Mouse (Mus musculus): ENCODE results near the gene Cbfb. TPM values are rescaled to one million over a fixed set of nuclear protein-coding genes. Genes with fewer than 3 reads are reported as not detected.
"Not testable (repeated sequence)": the region's sequence is repeated elsewhere in the genome, so short reads cannot be mapped to it uniquely, and the experiment has no call there.

Cbfb gene
- polyA plus RNA-seq, 1 experiment from 2014 or later: 46.7 TPM

GRCm38 (mm10) chr8:105164272-105164902 lies 6.1 kb upstream of the Cbfb start:
- no peak overlapping the region for H3K4me3 ChIP-seq
- 39% methylated on average over 6 of the region's 6 CpGs for WGBS
- no peaks in the 10 kb centered on the region for H3K36me3 ChIP-seq
- no peaks in the 10 kb centered on the region for H3K27me3 ChIP-seq (ENCODE audit: low read depth, poor library complexity, severe bottlenecking)
- no peaks in the 10 kb centered on the region for H3K9me3 ChIP-seq (replicated peaks)
- H3K4me1 ChIP-seq: peaks cover 11% of the 10 kb centered on the region
- no peak overlapping the region for H3K27ac ChIP-seq (replicated peaks)
- DNase-seq (ENCODE audit: low spot score): no peak

DNA sequence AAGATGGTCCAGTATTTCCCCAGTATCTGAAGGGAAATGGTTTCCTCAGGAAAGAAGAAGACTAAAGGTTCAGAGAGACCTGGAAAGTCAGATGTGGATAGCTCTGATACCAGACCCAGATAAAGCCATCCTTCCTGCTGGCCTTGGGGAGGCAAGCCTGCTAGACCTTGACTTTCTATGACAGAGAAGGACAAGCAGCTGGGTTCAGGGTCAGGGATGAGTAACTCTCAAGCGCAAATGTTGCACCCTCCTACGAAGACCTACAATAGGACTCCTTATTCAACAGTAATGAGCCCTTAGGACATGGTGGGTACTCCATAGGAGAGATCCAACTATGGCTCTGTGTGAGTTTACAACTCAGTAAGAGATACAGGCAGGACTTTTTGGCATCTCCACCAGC lies 5.3 kb upstream of the Cbfb start:
- Histone ChIP-seq H3K9me3 (replicated peaks) (no peaks in the 10 kb centered on the region), H3K4me1 (peaks cover 19% of the 10 kb centered on the region), H3K4me3 (no peak overlapping the region), H3K36me3 (no peaks in the 10 kb centered on the region), H3K27me3 (ENCODE audit: low read depth, poor library complexity, severe bottlenecking) (no peaks in the 10 kb centered on the region), H3K27ac (replicated peaks) (no peak overlapping the region)
- WGBS: 91% methylated on average over 2 of the region's 2 CpGs
- DNase-seq (ENCODE audit: low spot score): no peak

GRCm38 (mm10) chr8:105167116-105167515 lies 3.4 kb upstream of the Cbfb start:
- WGBS: 76% methylated on average over 2 of the region's 2 CpGs
- DNase-seq (ENCODE audit: low spot score): no peak
- Histone ChIP-seq H3K4me1 (peaks cover 23% of the 10 kb centered on the region), H3K27me3 (ENCODE audit: low read depth, poor library complexity, severe bottlenecking) (no peaks in the 10 kb centered on the region), H3K27ac (replicated peaks) (no peak overlapping the region), H3K36me3 (no peaks in the 10 kb centered on the region), H3K9me3 (replicated peaks) (no peaks in the 10 kb centered on the region), H3K4me3 (no peak overlapping the region)

DNA sequence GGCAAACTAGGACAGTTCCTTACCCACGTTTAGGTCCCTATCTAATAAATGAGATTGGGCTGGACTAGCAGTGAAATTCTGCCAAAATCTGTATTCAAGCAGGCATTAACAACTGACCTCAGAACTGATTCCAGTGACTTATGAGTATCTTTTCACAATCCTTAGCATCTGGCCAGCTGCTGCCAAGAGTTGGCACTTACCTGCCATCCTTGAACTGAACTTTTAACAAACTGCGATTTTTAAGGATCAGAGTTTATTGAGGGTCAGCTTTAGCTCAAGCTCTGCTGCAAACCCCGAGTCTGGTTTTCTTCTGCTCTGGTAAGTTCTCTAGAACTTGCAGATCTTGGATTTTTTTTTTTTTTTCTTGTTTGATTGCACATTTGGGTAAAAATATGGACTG lies 892 bp upstream of the Cbfb start:
- Histone ChIP-seq H3K27ac (replicated peaks) (peak overlapping the region; percentile 97; the same call in 1 of the 2 replicates), H3K4me1 (peaks cover 35% of the 10 kb centered on the region), H3K4me3 (peak overlapping the region; percentile 86; the same call in 1 of the 2 replicates), H3K36me3 (peaks cover 9% of the 10 kb centered on the region), H3K9me3 (replicated peaks) (no peaks in the 10 kb centered on the region), H3K27me3 (ENCODE audit: low read depth, poor library complexity, severe bottlenecking) (no peaks in the 10 kb centered on the region)
- WGBS: 56% methylated on average over 3 of the region's 3 CpGs
- no peak for DNase-seq (ENCODE audit: low spot score)

GRCm38 (mm10) chr8:105170041-105170380 lies 463 bp upstream of the Cbfb start:
- WGBS: 5% methylated on average over 5 of the region's 5 CpGs
- H3K27ac ChIP-seq (replicated peaks): peak overlapping the region; percentile 97
- no peaks in the 10 kb centered on the region for H3K9me3 ChIP-seq (replicated peaks)
- peaks cover 14% of the 10 kb centered on the region for H3K36me3 ChIP-seq
- no peak for DNase-seq (ENCODE audit: low spot score)
- H3K27me3 ChIP-seq (ENCODE audit: low read depth, poor library complexity, severe bottlenecking): no peaks in the 10 kb centered on the region
- H3K4me1 ChIP-seq: peaks cover 31% of the 10 kb centered on the region
- H3K4me3 ChIP-seq: peak overlapping the region; percentile 86

- peak; percentile 76 for DNase-seq (ENCODE audit: low spot score)
- Histone ChIP-seq H3K27ac (replicated peaks) (peak overlapping the region; percentile 97), H3K4me3 (peak overlapping the region; percentile 86), H3K36me3 (peaks cover 24% of the 10 kb centered on the region), H3K4me1 (peaks cover 31% of the 10 kb centered on the region), H3K9me3 (replicated peaks) (no peaks in the 10 kb centered on the region), H3K27me3 (ENCODE audit: low read depth, poor library complexity, severe bottlenecking) (no peaks in the 10 kb centered on the region)
- WGBS: under 1% methylated on average over 92 of the region's 92 CpGs
Measured at GRCm38 (mm10) chr8:105171116-105172002, 885 bp downstream of the Cbfb start.

- 43% methylated on average over 6 of the region's 6 CpGs for WGBS
- H3K4me1 ChIP-seq: peaks cover 31% of the 10 kb centered on the region
- H3K27me3 ChIP-seq (ENCODE audit: low read depth, poor library complexity, severe bottlenecking): no peaks in the 10 kb centered on the region
- DNase-seq (ENCODE audit: low spot score): no peak
- H3K9me3 ChIP-seq (replicated peaks): no peaks in the 10 kb centered on the region
- peak overlapping the region; percentile 86 for H3K4me3 ChIP-seq
- H3K36me3 ChIP-seq: peaks cover 31% of the 10 kb centered on the region
- peak overlapping the region; percentile 97 for H3K27ac ChIP-seq (replicated peaks)
Measured at GRCm38 (mm10) chr8:105172003-105172362, 1.5 kb downstream of the Cbfb start.

- DNase-seq (ENCODE audit: low spot score); H3K27me3 ChIP-seq (ENCODE audit: low read depth, poor library complexity, severe bottlenecking); H3K27ac ChIP-seq (replicated peaks); H3K9me3 ChIP-seq (replicated peaks); H3K4me3 ChIP-seq: not testable (repeated sequence)
- H3K36me3 ChIP-seq: peaks cover 57% of the 10 kb centered on the region
- 95% methylated on average over 3 of the region's 3 CpGs for WGBS
- peaks cover 22% of the 10 kb centered on the region for H3K4me1 ChIP-seq
Measured at GRCm38 (mm10) chr8:105175287-105175686, 4.8 kb downstream of the Cbfb start.

DNA sequence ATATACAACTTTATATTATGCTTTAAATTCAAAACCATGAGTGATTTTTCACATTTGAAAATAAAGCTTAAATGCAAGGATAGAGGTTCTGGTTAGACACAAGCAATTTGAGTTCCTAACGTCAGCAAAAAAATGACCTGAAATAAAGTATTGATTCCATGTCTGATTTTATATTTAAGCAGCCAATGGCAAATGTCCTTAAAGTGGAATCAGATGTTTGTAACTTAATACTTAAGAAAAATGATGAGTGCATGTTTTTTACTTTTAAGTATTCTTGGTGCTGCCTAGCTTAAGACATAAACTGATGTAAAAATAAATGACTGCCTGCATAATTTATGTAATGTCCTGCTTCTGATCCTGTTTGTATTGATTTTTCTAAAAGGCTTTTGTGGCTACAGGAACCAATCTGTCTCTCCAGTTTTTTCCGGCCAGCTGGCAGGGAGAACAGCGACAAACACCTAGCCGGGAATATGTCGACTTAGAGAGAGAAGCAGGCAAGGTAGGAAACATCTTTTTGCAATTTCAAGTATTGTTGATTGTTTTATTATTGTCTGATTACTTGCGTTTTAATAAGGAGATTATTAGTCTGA lies 7.8 kb downstream of the Cbfb start:
- Histone ChIP-seq H3K4me3 (no peak overlapping the region), H3K4me1 (peaks cover 7% of the 10 kb centered on the region), H3K27me3 (ENCODE audit: low read depth, poor library complexity, severe bottlenecking) (no peaks in the 10 kb centered on the region), H3K27ac (replicated peaks) (no peak overlapping the region), H3K9me3 (replicated peaks) (no peaks in the 10 kb centered on the region), H3K36me3 (peaks cover 86% of the 10 kb centered on the region)
- no peak for DNase-seq (ENCODE audit: low spot score)
- 86% methylated on average over 6 of the region's 6 CpGs for WGBS

- Histone ChIP-seq H3K27ac (replicated peaks) (no peak overlapping the region), H3K36me3 (peaks cover 86% of the 10 kb centered on the region), H3K4me1 (no peaks in the 10 kb centered on the region), H3K4me3 (no peak overlapping the region), H3K27me3 (ENCODE audit: low read depth, poor library complexity, severe bottlenecking) (no peaks in the 10 kb centered on the region), H3K9me3 (replicated peaks) (no peaks in the 10 kb centered on the region)
- DNase-seq (ENCODE audit: low spot score): no peak
- WGBS: 97% methylated on average over 1 of the region's 1 CpGs
Measured at GRCm38 (mm10) chr8:105182201-105182600, 11.7 kb downstream of the Cbfb start.

DNA sequence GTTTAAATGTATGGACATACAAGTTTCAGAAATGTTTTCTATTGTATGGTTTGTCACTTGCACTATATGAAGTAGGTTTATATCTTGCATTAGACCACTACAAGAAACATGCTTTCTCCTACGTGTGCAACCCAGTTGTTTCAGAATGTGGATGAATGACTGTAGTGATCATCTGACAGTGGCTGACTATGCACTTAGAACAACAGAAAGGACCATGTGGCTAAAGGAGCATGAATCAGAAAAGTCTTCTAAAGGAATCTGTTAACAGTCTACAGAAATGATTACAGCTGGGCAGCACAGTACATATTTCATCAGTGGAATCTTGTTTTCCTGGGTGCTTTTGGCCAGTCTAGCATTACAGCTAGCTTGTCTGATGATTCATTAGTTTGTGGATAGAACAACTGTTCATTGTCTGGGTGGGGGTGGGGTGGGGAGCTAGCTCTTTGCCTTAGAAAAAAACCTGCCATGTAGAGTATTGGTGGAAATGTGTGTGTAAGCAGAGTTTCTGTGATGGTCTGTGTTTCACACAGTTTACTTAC lies 16.1 kb downstream of the Cbfb start:
- H3K27me3 ChIP-seq (ENCODE audit: low read depth, poor library complexity, severe bottlenecking): no peaks in the 10 kb centered on the region

DNA sequence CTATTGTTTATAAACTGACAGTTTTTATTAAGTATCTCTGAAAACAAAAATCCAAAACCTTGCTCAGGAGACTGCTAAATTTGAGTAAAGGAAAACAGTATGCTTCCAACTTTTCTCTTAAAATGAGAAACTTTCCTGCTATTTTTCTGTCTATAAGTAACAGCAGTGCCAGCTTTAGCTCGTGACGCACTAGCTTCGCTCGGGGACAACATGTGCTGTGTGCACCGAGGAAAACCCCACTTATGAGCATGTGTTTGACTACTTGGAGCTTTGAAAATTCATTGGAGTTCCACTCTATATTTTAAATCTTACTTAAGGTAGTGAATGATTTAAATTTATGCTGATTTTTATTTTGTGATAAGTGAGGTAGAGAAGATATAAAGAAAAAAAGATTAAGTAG lies 21.7 kb downstream of the Cbfb start:
- Histone ChIP-seq H3K27ac (replicated peaks) (no peak overlapping the region), H3K36me3 (peaks cover 81% of the 10 kb centered on the region), H3K4me3 (no peak overlapping the region), H3K27me3 (ENCODE audit: low read depth, poor library complexity, severe bottlenecking) (no peaks in the 10 kb centered on the region), H3K9me3 (replicated peaks) (no peaks in the 10 kb centered on the region), H3K4me1 (no peaks in the 10 kb centered on the region)
- DNase-seq (ENCODE audit: low spot score): no peak
- 97% methylated on average over 5 of the region's 5 CpGs for WGBS

More for the DNA sequence above, 16.1 kb downstream of the Cbfb start:
- H3K4me1 ChIP-seq: no peaks in the 10 kb centered on the region
- no peaks in the 10 kb centered on the region for H3K9me3 ChIP-seq (replicated peaks)
- H3K36me3 ChIP-seq: peaks cover 76% of the 10 kb centered on the region
- WGBS: 90% methylated on average over 1 of the region's 1 CpGs
- H3K27ac ChIP-seq (replicated peaks): no peak overlapping the region
- no peak overlapping the region for H3K4me3 ChIP-seq
- no peak for DNase-seq (ENCODE audit: low spot score)

GRCm38 (mm10) chr8:105205748-105206147 lies 35.3 kb downstream of the Cbfb start:
- no peak for DNase-seq (ENCODE audit: low spot score)
- Histone ChIP-seq H3K4me3 (no peak overlapping the region), H3K36me3 (peaks cover 82% of the 10 kb centered on the region), H3K4me1 (no peaks in the 10 kb centered on the region), H3K27me3 (ENCODE audit: low read depth, poor library complexity, severe bottlenecking) (no peaks in the 10 kb centered on the region), H3K9me3 (replicated peaks) (no peaks in the 10 kb centered on the region), H3K27ac (replicated peaks) (no peak overlapping the region)
- 89% methylated on average over 1 of the region's 1 CpGs for WGBS

Measured in midbrain, embryonic 10.5 days (tissue).